Mouse (Mus musculus) kidney, postnatal 0 days (tissue): ENCODE results near the gene Lgals3bp. TPM values are rescaled to one million over a fixed set of nuclear protein-coding genes. Genes with fewer than 3 reads are reported as not detected.

Experiments used
- ATAC-seq: fragments of 200-750 bp; cut with Nextera tagmentation; replicated peaks from 2 replicates; pipeline ENCODE4 v1.8.0; 2017; ENCODE audit warnings: low read depth, moderate number of reproducible peaks, moderate TSS enrichment, moderate library complexity; ENCODE audit not compliant: low FRiP score
- DNase-seq: peaks from one replicate; pipeline ENCODE4 v3.0.0-alpha.2; 2016; ENCODE audit warnings: low spot score
- H3K27ac ChIP-seq: fragments of 300-500 bp; sonication (generic); 2 replicates; pipeline ENCODE4 v1.5.1; 2014; ENCODE audit warnings: mild to moderate bottlenecking
- H3K27me3 ChIP-seq: fragments of 300-500 bp; sonication (generic); 2 replicates; pipeline ENCODE4 v1.6.1; 2014; ENCODE audit warnings: low read length, mixed read lengths; ENCODE audit not compliant: insufficient read depth
- H3K36me3 ChIP-seq: fragments of 300-500 bp; sonication (generic); 2 replicates; pipeline ENCODE4 v1.6.1; 2014; ENCODE audit warnings: low read length, mixed read lengths; ENCODE audit not compliant: insufficient read depth
- H3K4me1 ChIP-seq: fragments of 300-500 bp; sonication (generic); replicated peaks from 2 replicates; pipeline ENCODE4 v1.6.1; 2014; ENCODE audit warnings: antibody characterized with exemption, low read length, mixed read lengths; ENCODE audit not compliant: insufficient read depth
- H3K4me2 ChIP-seq: fragments of 300-500 bp; sonication (generic); 2 replicates; pipeline ENCODE4 v1.6.1; 2014; ENCODE audit warnings: mild to moderate bottlenecking, low read length, moderate library complexity, mixed read lengths
- H3K4me3 ChIP-seq: fragments of 300-500 bp; sonication (generic); replicated peaks from 2 replicates; pipeline ENCODE4 v1.5.1; 2014; ENCODE audit warnings: low read depth, low read length
- H3K9ac ChIP-seq: fragments of 300-500 bp; sonication (generic); 2 replicates; pipeline ENCODE4 v1.6.1; 2014; ENCODE audit warnings: low read depth, low read length
- H3K9me3 ChIP-seq: fragments of 300-500 bp; sonication (generic); replicated peaks from 2 replicates; pipeline ENCODE4 v1.6.1; 2016; ENCODE audit warnings: low read length, inconsistent platforms, mixed read lengths
- CTCF ChIP-seq: IDR thresholded peaks from 2 replicates; pipeline ENCODE4 v1.5.1; 2016; ENCODE audit warnings: antibody characterized with exemption, low read depth, mild to moderate bottlenecking, moderate library complexity
- WGBS: fragments of 180-500 bp; shearing (Covaris S2); extraction: QIAGEN DNeasy Blood & Tissue Kit; methylation state at CpG from one replicate; pipeline ENCODE4 v1.1.7; 2014; 5-methylcytosine and 5-hydroxymethylcytosine counted together
- polyA plus RNA-seq: library from polyadenylated mRNA; unstranded; fragments of >200 nt; fragmentation: Nextera tagmentation; extraction: Ambion mirVana; gene quantifications from 2 replicates; pipeline ENCODE4 v1.2.1, GENCODE M21; 2015

Gene Lgals3bp
- polyA plus RNA-seq, 1 experiment from 2014 or later: 80.3 TPM

- no peak for TF ChIP-seq CTCF
- 76% methylated on average over 5 of the region's 5 CpGs for WGBS
- H3K4me1 ChIP-seq: peaks cover 10% of the 10 kb centered on the region; the same call in 1 of the 2 replicates
- H3K9ac ChIP-seq: no peak overlapping the region
- H3K36me3 ChIP-seq: peaks cover 15% of the 10 kb centered on the region; the same call in 1 of the 2 replicates
- peak overlapping the region; percentile 62 for H3K27ac ChIP-seq
- H3K27me3 ChIP-seq: no peaks in the 10 kb centered on the region
- H3K4me2 ChIP-seq: no peak overlapping the region
- H3K9me3 ChIP-seq: no peaks in the 10 kb centered on the region
- H3K4me3 ChIP-seq: no peak overlapping the region
- ATAC-seq (no peak), DNase-seq (no peak)
Measured at GRCm38 (mm10) chr11:118406521-118406920, 4.6 kb upstream of the Lgals3bp start.

GRCm38 (mm10) chr11:118405311-118405710 lies 3.4 kb upstream of the Lgals3bp start:
- Histone ChIP-seq H3K36me3 (peaks cover 10% of the 10 kb centered on the region; the same call in 1 of the 2 replicates), H3K27ac (no peak overlapping the region), H3K4me1 (peaks cover 17% of the 10 kb centered on the region; the same call in 1 of the 2 replicates), H3K4me3 (no peak overlapping the region), H3K9me3 (no peaks in the 10 kb centered on the region), H3K9ac (no peak overlapping the region), H3K4me2 (no peak overlapping the region), H3K27me3 (no peaks in the 10 kb centered on the region)
- ATAC-seq: no peak
- no peak for TF ChIP-seq CTCF
- WGBS: 91% methylated on average over 8 of the region's 8 CpGs
- DNase-seq: no peak

GRCm38 (mm10) chr11:118403951-118404899 lies 2.3 kb upstream of the Lgals3bp start:
- no peak overlapping the region for H3K4me3 ChIP-seq
- no peak for TF ChIP-seq CTCF
- DNase-seq: peak; percentile 40
- 51% methylated on average over 6 of the region's 6 CpGs for WGBS
- H3K36me3 ChIP-seq: peaks cover 2% of the 10 kb centered on the region; the same call in 1 of the 2 replicates
- H3K4me2 ChIP-seq: no peak overlapping the region
- H3K9me3 ChIP-seq: no peaks in the 10 kb centered on the region
- H3K9ac ChIP-seq: no peak overlapping the region
- H3K4me1 ChIP-seq: peaks cover 23% of the 10 kb centered on the region; the same call in 1 of the 2 replicates
- no peaks in the 10 kb centered on the region for H3K27me3 ChIP-seq
- no peak for ATAC-seq
- H3K27ac ChIP-seq: no peak overlapping the region

- ATAC-seq (no peak), DNase-seq (no peak)
- H3K9ac ChIP-seq: no peak overlapping the region
- 70% methylated on average over 2 of the region's 2 CpGs for WGBS
- no peaks in the 10 kb centered on the region for H3K9me3 ChIP-seq
- peaks cover 23% of the 10 kb centered on the region; the same call in 1 of the 2 replicates for H3K4me1 ChIP-seq
- H3K27me3 ChIP-seq: no peaks in the 10 kb centered on the region
- H3K36me3 ChIP-seq: peaks cover 2% of the 10 kb centered on the region; the same call in 1 of the 2 replicates
- no peak for TF ChIP-seq CTCF
- no peak overlapping the region for H3K27ac ChIP-seq
- H3K4me2 ChIP-seq: no peak overlapping the region
- H3K4me3 ChIP-seq: no peak overlapping the region
Measured at GRCm38 (mm10) chr11:118403183-118403582, 1.3 kb upstream of the Lgals3bp start.

GRCm38 (mm10) chr11:118401195-118401594 lies 697 bp downstream of the Lgals3bp start:
- H3K9ac ChIP-seq: peak overlapping the region; percentile 38; the same call in 1 of the 2 replicates
- peak overlapping the region; percentile 90 for H3K27ac ChIP-seq
- H3K4me3 ChIP-seq: peak overlapping the region; percentile 27

GRCm38 (mm10) chr11:118400566-118400936 lies 1.3 kb downstream of the Lgals3bp start:
- DNase-seq: peak; percentile 84
- H3K4me1 ChIP-seq: peaks cover 20% of the 10 kb centered on the region; the same call in 1 of the 2 replicates
- no peak for TF ChIP-seq CTCF
- no peaks in the 10 kb centered on the region for H3K27me3 ChIP-seq
- H3K4me2 ChIP-seq: peak overlapping the region; percentile 47
- H3K27ac ChIP-seq: peak overlapping the region; percentile 90
- WGBS: 11% methylated on average over 6 of the region's 6 CpGs
- peak overlapping the region; percentile 38; the same call in 1 of the 2 replicates for H3K9ac ChIP-seq
- no peak overlapping the region; the same call in 1 of the 2 replicates for H3K4me3 ChIP-seq
- peaks cover 8% of the 10 kb centered on the region for H3K36me3 ChIP-seq
- H3K9me3 ChIP-seq: no peaks in the 10 kb centered on the region
- ATAC-seq: no peak

More at GRCm38 (mm10) chr11:118401195-118401594, 697 bp downstream of the Lgals3bp start:
- H3K9me3 ChIP-seq: no peaks in the 10 kb centered on the region
- peaks cover 23% of the 10 kb centered on the region; the same call in 1 of the 2 replicates for H3K4me1 ChIP-seq
- no peaks in the 10 kb centered on the region for H3K27me3 ChIP-seq
- ATAC-seq: no peak; the same call in 1 of the 2 replicates
- peak overlapping the region; percentile 47 for H3K4me2 ChIP-seq
- WGBS: 67% methylated on average over 4 of the region's 4 CpGs
- no peak for DNase-seq
- no peak for TF ChIP-seq CTCF
- H3K36me3 ChIP-seq: peaks cover 4% of the 10 kb centered on the region
